Mouse (Mus musculus) natural killer cell, adult 2 months (primary cell): ENCODE results near the gene Hsd17b13.
"Not testable (repeated sequence)": the region's sequence is repeated elsewhere in the genome, so short reads cannot be mapped to it uniquely, and the experiment has no call there.

Source experiments
- DNase-seq, 2 experiments: peaks; one replicate each; pipeline ENCODE4 v3.0.0; 2022; ENCODE audit warnings: low spot score in 2 of 2

Gene Hsd17b13

DNA sequence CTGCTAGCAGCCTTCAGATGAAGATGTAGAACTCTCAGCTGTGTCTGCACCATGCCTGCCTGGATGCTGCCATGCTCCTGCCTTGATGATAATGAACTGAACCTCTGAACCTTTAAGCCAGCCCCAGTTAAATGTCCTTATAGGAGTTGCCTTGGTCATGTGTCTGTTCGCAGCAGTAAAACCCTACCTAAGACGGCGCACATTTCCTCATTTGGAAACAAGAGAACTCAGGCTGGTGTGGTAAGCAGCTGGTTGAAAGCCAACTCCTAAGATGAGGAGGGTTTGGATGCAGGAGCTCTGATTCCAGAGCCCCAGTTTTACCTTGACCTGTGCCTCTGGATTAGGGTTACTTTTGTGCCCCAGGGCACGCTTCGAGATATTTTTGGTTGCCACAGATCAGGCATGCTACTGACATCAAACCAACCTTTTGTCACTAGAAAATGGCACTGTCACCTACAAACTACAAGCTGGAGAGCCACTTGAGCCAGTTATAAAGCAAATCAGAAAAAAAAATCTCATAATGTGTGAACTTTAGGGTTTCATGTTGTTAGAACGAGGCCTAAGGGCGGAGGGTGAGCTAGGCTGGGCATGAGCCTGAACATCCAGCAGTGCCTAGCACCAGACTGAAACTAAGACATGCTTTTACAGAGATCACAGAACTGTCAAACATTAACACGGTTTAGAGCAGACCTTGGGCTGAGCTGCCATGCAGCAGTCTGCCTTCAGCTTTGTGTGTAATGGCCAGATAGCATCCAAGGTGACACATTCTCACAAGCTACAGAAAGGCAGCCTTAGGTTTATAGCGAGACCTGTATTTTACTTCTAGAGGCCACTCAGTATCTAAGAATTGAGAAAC, 3.7 kb upstream of the Hsd17b13 start:
- DNase-seq: no peak

DNA sequence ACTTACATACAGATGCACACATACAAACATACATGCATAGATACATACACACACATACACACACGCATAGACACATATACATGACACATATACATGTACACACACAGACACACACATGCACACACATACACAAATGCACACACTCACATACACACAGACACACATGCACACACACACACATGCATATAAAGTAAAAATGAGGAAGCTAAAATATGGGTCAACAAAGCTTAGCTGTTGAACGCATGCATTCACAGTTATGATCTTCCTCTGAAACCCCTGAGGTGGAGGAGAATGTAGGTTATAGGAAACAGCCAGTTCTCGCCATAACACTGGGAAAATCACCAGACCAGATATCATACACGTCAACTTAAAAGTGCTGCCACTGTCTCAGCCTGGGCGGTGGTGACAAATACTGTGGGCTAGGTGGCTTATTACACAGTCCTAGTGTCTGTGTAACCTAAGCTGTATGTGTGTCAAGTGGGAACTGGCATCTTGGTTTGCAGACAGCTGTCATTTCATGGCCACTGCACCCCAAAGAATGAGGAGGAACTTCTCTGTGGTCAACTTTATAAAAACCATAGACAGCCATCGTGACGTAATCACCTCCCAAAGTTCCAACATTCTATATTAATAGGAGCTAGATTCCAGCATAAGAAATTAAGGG, 829 bp upstream of the Hsd17b13 start:
- DNase-seq: no peak

DNA sequence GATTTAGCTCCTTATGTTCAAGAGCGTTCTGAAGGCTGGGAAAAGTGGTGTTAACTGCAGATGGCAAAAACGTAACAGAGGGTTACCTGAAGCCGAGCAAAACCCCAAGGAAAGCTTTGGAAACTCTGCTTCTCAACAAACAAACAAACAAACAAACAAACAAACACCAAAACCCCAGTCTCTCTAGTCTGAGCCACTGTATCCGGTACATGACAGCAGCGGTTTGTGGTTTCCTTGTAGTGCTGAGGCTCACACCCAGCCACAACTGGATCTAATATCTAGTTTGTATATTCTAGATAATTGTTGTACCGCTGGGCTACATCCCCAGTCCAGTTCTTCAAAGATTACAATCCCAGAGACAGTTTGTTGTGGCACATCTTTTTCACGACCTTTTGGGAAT, 1.5 kb downstream of the Hsd17b13 start:
- DNase-seq: peak in 1 of 2 experiments; percentile 15

DNA sequence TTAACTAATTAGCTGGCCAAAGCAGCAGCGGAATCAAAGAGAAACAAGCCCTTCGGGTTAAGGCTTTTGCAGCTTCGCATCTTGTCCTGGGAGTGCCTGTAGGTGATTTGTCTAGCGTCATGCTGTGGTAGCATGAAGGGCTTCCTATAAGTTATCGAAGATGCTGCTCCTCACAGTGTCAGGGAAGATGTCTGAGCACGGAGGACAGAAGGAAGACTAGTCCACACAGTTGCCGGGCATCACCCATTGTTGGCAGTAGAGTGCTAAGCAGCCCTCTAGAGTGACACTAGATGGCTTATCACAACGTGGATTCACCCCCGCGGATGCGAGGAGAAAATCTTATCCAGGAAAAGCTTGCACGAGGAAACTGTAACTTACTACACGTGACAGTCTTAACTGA, 4.4 kb downstream of the Hsd17b13 start:
- peak in 1 of 2 experiments; percentile 6 for DNase-seq

GRCm38 (mm10) chr5:103972379-103972778, 4.8 kb downstream of the Hsd17b13 start:
- DNase-seq: peak; percentile 18 to 38

DNA sequence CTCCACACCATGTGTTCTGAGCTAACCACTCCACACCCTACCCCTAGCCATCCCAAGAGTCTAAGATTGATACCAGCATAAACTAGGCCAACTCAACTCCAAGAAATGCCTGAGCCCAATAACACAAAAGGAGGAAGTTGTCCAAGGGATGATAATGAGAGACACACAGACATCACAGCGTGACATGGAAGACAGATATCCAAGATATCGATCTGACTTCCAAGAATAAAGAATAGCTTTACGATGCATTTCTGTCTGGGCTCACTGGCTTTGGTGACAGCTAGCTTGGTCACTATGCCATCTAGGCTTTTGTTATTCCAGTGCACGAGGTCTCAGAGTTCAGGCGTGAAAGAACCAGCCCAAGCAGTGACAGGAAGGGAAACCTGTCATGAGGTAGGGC, 6.2 kb downstream of the Hsd17b13 start:
- DNase-seq: no peak

DNA sequence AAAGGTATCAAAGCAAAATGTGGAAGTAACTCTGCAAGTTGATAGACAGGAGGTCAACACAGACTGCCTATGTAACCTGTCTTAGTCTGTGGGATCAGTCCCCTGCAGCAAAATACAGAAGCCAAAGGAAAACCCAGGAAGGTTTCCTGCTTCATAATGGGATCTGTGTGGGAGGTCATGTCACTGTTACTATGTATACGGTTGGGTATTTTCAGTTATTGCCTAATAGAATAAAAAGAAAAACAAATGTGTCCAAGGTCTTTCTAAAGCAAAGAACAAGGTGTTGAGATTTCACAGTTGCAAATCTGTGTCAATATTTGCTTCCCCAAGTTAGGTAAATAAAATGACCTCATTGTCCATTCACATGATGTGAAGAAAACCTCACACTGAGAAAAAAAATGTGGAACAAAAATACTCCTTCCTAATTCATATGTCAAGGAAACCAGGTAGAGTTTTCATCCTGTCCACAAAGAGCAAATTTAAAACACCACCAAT, 14.2 kb downstream of the Hsd17b13 start:
- DNase-seq: no peak

DNA sequence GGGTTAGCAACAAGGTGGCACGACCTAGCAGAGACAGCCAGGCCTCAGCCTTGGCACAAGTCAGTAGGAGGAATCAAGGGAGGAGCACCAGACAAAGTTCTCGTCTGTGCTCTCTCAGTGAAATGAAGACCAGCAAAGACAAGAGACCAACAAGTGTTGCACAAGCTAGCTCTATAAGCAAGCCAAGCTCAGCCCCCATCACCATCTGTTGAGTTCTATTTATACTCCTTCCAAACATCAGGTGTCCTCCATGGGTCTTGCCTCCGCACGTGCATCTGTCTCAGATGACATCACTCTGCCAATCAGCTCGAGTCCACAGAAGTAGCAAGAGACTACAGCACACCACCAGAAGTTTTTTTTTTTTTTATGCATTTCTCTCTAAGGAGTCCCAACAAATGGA, 22.6 kb downstream of the Hsd17b13 start:
- DNase-seq: no peak

DNA sequence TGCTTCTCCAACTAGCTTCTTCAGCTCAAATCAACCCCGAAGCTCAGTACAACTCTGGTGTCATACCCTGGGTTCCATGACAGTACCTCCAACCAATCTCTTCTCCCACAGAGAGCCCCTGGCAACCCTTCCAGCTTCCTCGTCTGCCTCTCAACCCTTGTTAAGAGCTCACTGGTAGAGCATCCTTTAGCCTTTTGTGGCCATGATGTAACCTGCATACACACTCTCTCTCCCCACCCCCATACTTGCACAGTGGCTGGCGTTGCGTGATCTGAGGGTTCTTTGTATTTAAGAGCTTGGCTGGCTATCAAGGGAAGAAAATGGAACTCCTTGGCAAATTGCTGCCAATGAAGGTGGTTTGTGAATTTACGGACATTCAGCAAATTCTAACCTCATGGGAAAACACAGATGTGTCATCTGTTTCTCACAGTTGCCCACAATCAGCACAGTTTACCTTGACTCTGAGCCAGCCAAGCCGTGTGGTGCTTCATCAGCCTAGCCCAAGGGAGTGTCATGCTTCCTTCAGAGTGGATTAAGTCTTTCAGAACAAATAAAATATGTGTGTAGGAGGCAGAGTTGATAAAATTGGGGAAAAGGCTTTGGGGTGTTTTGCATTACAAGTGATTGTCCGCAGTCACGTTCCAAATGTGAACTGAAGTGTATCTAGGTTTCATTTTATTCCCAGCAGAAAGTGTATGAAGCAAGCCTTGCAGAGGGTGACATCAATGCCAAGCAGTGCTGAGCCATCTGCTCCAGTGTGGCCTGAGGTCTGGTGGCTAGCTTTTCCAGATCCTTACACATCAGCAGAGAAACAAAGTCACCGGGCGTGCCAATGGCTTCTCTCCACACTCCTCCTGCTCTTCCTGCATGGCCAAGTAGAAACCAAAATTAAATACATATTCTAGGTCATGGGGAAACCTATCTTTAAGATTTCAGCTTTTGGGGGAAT, 23.8 kb downstream of the Hsd17b13 start:
- no peak for DNase-seq

GRCm38 (mm10) chr5:103950138-103950537, 27.1 kb downstream of the Hsd17b13 start:
- not testable (repeated sequence) for DNase-seq

DNA sequence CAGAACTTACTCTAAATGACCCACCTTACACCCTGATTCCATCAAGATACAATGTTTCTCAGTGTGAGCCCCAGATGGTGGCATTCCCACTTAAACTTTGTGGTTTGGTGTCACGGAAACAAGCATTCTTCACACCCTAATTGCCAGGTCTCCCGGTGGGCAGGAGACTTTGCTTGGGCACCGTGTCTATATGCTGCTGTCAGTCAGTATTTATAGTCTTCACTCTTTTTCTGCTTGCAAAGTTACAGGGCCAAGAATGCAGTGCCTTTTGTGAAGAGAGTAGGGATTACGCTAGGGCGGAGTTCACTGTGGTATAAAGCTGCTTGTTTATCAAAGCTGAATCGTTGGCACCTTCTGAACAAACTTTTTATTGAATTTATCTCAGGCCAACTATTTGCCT, 34.0 kb downstream of the Hsd17b13 start:
- no peak for DNase-seq

DNA sequence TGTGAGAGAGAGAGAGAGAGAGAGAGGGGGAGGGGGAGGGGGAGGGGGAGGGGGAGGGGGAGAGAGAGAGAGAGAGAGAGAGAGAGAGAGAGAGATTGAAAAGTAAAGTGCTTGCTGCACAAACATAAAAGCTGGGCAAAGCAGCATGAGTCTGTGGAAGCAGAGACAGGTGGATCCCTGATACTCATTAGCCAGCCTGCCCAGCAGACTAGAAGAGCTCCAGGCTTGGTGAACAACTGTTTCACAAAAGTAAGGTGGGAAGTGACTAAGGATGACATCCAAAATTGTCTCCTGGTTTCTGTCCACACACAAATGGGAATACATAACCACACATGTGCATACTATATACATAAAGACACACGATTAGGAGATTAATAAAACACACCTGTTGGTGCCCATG, 37.4 kb downstream of the Hsd17b13 start:
- no peak for DNase-seq

GRCm38 (mm10) chr5:103939350-103939652, 37.9 kb downstream of the Hsd17b13 start:
- no peak for DNase-seq

DNA sequence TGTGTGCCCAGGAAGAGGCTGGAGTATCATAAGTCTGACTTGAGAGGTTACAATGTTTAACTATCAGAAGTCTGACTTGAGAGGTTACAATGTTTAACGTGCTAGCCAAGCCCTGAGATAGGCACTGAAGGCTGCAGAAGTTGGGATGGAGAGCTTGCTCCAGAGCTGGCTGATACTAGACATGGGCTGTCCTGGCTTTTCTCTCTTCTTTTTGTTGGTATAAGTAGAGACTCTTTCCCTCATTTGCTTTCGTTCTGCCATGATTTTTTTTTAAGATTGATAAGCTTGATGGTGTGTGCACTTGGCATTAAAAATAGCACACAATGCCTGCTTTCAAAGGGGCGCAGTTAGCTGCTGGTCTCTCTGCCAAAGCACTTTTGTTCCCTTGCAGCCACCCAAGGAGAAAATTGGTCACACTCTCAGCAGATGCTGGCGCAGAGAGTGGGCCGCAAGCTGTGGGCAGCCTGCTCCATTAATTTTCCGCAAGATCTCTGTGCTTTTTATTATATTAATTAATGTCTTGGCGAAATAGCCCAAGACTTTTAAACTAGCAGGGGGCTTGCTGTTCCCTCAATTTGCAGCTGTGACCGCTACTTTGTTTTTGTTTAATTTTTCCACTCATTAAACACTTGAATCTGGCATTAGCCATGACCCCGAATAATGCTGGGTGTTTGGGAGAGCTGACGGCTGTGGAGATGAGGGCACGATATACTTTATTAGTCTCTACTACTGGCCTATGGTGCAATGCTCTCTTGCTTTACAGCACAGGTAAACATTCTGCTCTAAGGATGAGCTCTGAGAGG, 38.5 kb downstream of the Hsd17b13 start:
- DNase-seq: no peak

DNA sequence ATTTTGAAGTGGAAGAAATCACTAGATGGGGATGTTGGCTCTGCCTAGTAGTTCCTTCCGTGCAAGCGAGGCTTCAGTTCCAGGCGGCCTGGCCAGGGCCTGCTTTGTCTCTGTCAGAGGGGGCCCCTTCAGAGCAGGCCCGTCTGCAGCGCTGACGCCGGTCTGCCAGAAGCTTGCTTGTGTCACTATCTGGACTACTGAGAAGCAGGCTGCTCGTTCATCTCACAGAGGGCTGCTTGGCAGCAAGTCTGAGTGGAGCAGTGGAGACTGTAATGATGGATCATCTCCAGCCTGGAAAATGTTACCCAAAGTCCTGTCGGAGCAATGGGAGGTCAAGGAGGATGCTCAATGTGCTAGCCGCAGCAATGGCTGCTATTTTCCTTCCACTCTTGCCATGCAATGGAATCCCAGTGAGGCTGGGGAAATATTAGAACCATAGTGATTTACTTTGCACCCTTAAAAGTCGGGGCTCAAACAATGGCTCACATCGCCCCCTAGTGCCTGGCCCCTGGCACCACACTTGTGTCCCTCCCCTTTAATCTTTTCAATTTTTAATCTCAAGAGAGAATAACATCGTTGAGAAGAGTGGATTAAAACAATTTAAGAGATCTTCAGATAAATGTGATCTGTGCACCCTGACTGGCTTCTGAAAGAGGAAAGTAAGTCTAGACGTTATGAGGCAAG, 40.2 kb downstream of the Hsd17b13 start:
- DNase-seq: peak in 1 of 2 experiments; percentile 8

- not testable (repeated sequence) for DNase-seq
Measured at GRCm38 (mm10) chr5:103931924-103932323, 45.3 kb downstream of the Hsd17b13 start.

DNA sequence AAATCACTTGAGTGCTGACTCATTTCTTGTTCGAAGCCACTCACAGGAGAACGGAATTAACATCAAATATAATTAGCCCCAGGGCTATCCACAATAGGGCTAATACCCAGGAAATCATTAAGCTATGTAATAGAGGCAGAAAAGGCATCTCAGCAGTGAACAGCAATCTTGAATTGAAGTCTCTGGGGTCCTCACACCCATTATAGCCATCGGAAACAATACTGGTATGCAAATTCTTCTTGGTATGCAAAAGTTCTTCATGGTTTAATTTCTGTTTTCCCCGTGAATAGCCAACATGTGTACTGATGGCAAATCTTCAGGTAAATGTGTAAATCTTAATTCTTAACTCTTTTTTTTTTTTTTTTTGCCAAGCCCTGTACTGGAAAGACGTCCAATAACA, 46.7 kb downstream of the Hsd17b13 start:
- no peak for DNase-seq

GRCm38 (mm10) chr5:103928196-103928550, 49.0 kb downstream of the Hsd17b13 start:
- DNase-seq: no peak

DNA sequence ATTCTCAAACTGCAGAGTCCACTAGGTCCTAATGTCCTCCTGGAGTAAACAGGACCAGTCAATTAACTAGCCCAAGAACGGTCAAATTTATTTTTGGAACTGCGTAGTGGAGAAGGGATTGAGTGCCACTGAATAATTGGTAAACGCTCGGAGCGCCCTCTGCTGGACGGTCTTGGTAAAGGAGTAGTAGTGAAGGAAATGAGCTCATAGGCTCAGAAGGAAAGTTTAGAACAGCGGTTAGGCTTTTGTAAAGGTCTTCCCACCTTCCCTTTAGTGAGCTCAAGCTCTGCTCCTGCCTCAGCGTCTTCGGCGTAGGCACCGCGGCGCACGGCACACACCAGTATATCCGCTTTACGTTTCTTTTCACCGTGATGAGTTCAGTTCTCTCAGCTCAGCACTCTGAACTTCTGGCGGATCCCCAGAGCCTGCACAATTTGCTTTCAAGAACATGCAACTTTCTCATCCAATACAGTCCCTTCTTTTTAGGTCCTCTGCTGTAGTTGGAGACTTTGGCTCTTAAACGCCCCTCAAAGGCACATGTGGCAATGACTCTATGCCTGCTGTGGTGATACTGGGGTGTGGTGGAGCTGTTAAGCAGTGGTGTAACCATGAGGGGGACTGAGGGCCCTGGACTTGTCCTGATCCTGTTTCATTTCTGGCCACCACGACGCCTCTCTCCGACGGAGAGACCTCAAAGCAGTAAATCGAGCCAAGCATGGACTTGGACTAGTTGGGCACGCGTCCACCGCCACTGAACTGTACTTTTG, 49.6 kb downstream of the Hsd17b13 start:
- DNase-seq: peak; percentile 78 to 83

- peak; percentile 18 to 20 for DNase-seq
Measured at GRCm38 (mm10) chr5:103926398-103926797, 50.8 kb downstream of the Hsd17b13 start.
